Mouse (Mus musculus): ENCODE results near the gene Spata46. TPM values are rescaled to one million over a fixed set of nuclear protein-coding genes. Genes with fewer than 3 reads are reported as not detected.

The Spata46 gene
- polyA plus RNA-seq, 1 experiment from 2014 or later: 1.6 TPM

Other genes with a start within 250 kb of the Spata46 start
- gene Ddr2, start 198.0 kb upstream of the Spata46 start, polyA plus RNA-seq (2014; fragmentation: Nextera tagmentation; extraction: Ambion mirVana): 8.8 and 9.0 TPM in 2 replicates
- gene Uap1, start 133.8 kb upstream of the Spata46 start, polyA plus RNA-seq (2014; fragmentation: Nextera tagmentation; extraction: Ambion mirVana): 63.8 and 71.3 TPM in 2 replicates
- gene Uhmk1, start 93.4 kb upstream of the Spata46 start, polyA plus RNA-seq (2014; fragmentation: Nextera tagmentation; extraction: Ambion mirVana): 14.4 and 17.2 TPM in 2 replicates
- gene Sh2d1b2, start 76.1 kb upstream of the Spata46 start, polyA plus RNA-seq (2014; fragmentation: Nextera tagmentation; extraction: Ambion mirVana): not detected in 2 replicates
- gene Sh2d1b1, start 31.5 kb upstream of the Spata46 start, polyA plus RNA-seq (2014; fragmentation: Nextera tagmentation; extraction: Ambion mirVana): 0.08 TPM in 1 of 2 replicates, not detected in the other
- gene Gm7694, start 2.5 kb upstream of the Spata46 start, polyA plus RNA-seq (2014; fragmentation: Nextera tagmentation; extraction: Ambion mirVana): 2.5 and 3.1 TPM in 2 replicates

Measured in hindbrain, embryonic 14.5 days (tissue).